Mouse (Mus musculus) embryonic facial prominence, embryonic 15.5 days (tissue): ENCODE measurements around the gene Utf1. TPM values are rescaled to one million over a fixed set of nuclear protein-coding genes. Genes with fewer than 3 reads are reported as not detected.

ENCODE experiments used
- ATAC-seq: fragments of 200-750 bp; cut with Nextera tagmentation; 2 replicates; pipeline ENCODE4 v1.8.0; 2017; ENCODE audit warnings: low read depth, moderate TSS enrichment; ENCODE audit not compliant: insufficient number of reproducible peaks, low FRiP score, low TSS enrichment
- H3K27ac ChIP-seq: fragments of 300-500 bp; sonication (generic); replicated peaks from 2 replicates; pipeline ENCODE4 v1.5.1; 2015; ENCODE audit warnings: mild to moderate bottlenecking, inconsistent platforms
- H3K27me3 ChIP-seq: fragments of 300-500 bp; sonication (generic); 2 replicates; pipeline ENCODE4 v1.6.1; 2015; ENCODE audit warnings: inconsistent platforms
- H3K36me3 ChIP-seq: fragments of 300-500 bp; sonication (generic); 2 replicates; pipeline ENCODE4 v1.6.1; 2015; ENCODE audit warnings: mild to moderate bottlenecking, inconsistent platforms
- H3K4me1 ChIP-seq: fragments of 300-500 bp; sonication (generic); 2 replicates; pipeline ENCODE4 v1.6.1; 2015; ENCODE audit warnings: inconsistent platforms
- H3K4me2 ChIP-seq: fragments of 300-500 bp; sonication (generic); replicated peaks from 2 replicates; pipeline ENCODE4 v1.6.1; 2015; ENCODE audit warnings: mild to moderate bottlenecking, inconsistent platforms
- H3K4me3 ChIP-seq: fragments of 300-500 bp; sonication (generic); replicated peaks from 2 replicates; pipeline ENCODE4 v1.5.1; 2015; ENCODE audit warnings: mild to moderate bottlenecking, inconsistent platforms
- H3K9ac ChIP-seq: fragments of 300-500 bp; sonication (generic); 2 replicates; pipeline ENCODE4 v1.6.1; 2015; ENCODE audit warnings: inconsistent platforms
- H3K9me3 ChIP-seq: fragments of 300-500 bp; sonication (generic); replicated peaks from 2 replicates; pipeline ENCODE4 v1.6.1; 2016; ENCODE audit warnings: inconsistent platforms
- WGBS: fragments of 180-500 bp; shearing (Covaris S2); methylation state at CpG from one replicate; pipeline ENCODE4 v1.1.7; 2015; 5-methylcytosine and 5-hydroxymethylcytosine counted together
- polyA plus RNA-seq: library from polyadenylated mRNA; unstranded; fragments of >200 nt; fragmentation: Nextera tagmentation; extraction: Ambion mirVana; gene quantifications from 2 replicates; pipeline ENCODE4 v1.2.1, GENCODE M21; 2015

The Utf1 gene
- polyA plus RNA-seq, result 0.17 TPM in 1 of 2 replicates, not detected in the other

DNA sequence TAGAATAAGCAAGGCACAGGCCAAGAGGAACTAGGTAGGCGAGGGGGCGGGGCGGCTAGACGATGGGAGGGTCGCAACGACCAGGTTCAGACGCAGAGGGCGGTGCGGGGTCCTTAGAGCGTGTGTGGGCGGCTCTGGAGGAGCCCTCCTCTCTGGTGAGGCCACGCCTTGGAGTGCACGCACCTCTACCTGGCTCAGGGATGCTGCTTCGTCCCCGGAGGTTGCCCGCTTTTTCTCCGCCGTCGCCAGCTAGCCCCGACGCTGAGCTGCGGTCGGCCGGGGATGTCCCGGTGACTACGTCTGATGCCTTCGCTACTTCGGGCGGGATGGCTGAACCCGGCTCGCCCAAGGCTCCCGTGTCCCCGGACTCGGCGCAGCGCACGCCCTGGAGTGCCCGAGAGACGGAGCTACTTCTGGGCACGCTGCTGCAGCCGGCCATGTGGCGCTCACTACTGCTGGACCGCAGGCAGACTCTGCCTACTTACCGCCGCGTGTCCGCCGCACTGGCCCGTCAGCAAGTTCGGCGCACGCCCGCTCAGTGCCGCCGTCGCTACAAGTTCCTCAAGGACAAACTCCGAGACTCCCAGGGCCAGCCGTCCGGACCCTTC lies at the start of gene Utf1:
Utf1 (plus strand) TSS at position 116 of the 608 bp plus-strand sequence.
- Histone ChIP-seq H3K36me3 (no peaks in the 10 kb centered on the region), H3K4me2 (peak within 1 kb of the TSS; percentile 58), H3K9ac (no peak within 1 kb of the TSS), H3K4me1 (peaks cover 13% of the 10 kb centered on the region), H3K4me3 (peak within 1 kb of the TSS; percentile 36), H3K9me3 (no peaks in the 10 kb centered on the region), H3K27ac (no peak within 1 kb of the TSS), H3K27me3 (peaks cover 62% of the 10 kb centered on the region)
- WGBS, result under 1% methylated on average over 59 of the region's 59 CpGs
- peak; percentile 36; the same call in 1 of the 2 replicates for ATAC-seq

DNA sequence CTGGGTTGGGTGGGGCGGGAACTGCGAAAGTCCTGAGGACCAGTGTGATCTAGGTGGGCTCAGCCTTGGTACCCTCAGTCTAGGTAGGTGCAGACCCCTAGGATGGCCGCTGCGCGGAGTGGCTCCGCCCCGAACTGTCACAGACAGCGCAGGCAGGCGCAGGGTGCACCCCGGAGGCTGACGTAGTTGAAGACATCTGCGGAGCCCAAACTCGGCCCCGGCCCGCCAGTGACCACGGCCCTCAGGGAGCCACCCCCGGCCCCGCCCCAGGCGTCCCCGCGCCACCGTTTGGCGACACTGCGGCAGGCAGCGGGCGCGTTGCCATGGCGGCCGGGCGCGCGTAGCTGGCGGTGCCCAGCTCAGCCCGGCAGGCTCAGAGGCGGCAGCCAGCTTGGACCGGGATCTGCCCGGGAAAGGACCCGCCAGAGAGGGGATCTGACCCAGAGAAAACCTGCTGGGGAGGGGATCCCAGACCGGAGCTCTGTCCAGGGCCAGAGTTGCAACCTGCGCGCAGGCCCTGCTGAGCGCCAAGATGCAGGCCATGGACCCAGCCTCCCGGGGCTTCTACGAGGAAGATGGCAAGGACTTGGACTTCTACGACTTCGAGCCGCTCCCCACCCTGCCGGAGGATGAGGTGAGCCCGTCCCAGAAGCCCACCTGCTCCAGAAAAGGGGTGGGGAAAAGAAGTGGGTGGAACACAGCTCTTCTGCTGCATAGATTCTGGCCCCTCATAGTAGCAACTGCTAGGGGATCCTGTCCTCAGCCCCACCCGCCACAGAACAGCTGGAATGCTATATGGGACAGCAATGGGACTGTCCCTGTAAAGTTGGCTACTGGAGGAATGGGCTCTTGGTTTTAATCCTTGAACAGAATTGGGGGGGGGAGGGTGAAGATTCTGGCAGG lies 48.7 kb upstream of the Utf1 start, which contains the start of gene Kndc1:
Kndc1 (plus strand) TSS at position 42 of the 903 bp plus-strand sequence.
- ATAC-seq, result no peak; the same call in 1 of the 2 replicates

DNA sequence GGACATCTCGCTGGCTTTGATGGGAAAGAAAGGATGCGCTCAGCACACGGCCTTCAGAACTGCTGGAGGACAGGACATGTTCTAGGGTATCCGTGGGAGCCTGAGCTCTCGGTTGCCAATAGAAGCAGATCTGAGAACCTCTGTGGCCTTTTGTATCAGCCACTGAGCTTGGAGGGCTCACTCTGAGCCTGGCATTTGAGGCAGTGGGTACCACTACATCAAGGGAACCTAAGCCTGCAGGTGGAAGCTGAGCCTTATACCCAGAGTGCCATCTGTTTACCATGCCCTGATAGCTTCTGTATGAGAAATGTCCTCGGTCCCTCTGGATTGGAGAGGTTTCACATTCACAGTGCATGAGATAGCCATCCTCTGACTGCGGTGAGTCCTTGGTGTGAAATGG lies 47.3 kb upstream of the Utf1 start:
- Histone ChIP-seq H3K27ac (no peak overlapping the region), H3K36me3 (no peaks in the 10 kb centered on the region), H3K9me3 (no peaks in the 10 kb centered on the region), H3K9ac (no peak overlapping the region), H3K27me3 (peaks cover 51% of the 10 kb centered on the region), H3K4me3 (no peak overlapping the region), H3K4me1 (peaks cover 8% of the 10 kb centered on the region), H3K4me2 (no peak overlapping the region)
- no peak for ATAC-seq
- 79% methylated on average over 7 of the region's 7 CpGs for WGBS

More for the DNA sequence above, 48.7 kb upstream of the Utf1 start, which contains the start of gene Kndc1:
- Histone ChIP-seq H3K36me3 (no peaks in the 10 kb centered on the region), H3K4me2 (peak within 1 kb of the TSS; percentile 88), H3K4me3 (peak within 1 kb of the TSS; percentile 46), H3K27ac (no peak within 1 kb of the TSS), H3K9ac (peak within 1 kb of the TSS; percentile 21; the same call in 1 of the 2 replicates), H3K27me3 (peaks cover 51% of the 10 kb centered on the region), H3K9me3 (no peaks in the 10 kb centered on the region), H3K4me1 (peaks cover 8% of the 10 kb centered on the region)
- WGBS, result under 1% methylated on average over 50 of the region's 50 CpGs

DNA sequence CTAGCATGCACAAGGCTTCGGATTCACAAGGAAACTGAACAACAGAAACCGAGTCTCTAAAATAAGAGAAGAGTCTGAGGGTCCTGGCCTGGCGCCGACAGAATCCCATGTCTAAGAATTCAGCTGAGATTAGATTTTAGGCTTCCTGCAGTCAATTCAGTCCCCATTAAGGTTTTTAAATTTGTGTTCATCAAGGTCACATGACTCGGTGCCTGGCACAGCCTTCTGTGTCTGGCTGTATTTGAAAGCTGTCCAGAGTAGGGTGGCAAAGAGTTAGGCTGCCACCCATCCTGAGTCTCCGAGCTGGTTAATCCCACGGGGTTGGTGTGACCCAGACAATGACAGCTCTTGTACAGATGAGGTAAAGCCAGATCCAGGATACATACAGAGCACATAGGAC lies 46.8 kb upstream of the Utf1 start:
- Histone ChIP-seq H3K9me3 (no peaks in the 10 kb centered on the region), H3K4me1 (peaks cover 8% of the 10 kb centered on the region), H3K36me3 (no peaks in the 10 kb centered on the region), H3K27ac (no peak overlapping the region), H3K27me3 (peaks cover 51% of the 10 kb centered on the region), H3K9ac (no peak overlapping the region), H3K4me2 (no peak overlapping the region), H3K4me3 (no peak overlapping the region)
- ATAC-seq, result no peak
- WGBS, result 77% methylated on average over 7 of the region's 7 CpGs

DNA sequence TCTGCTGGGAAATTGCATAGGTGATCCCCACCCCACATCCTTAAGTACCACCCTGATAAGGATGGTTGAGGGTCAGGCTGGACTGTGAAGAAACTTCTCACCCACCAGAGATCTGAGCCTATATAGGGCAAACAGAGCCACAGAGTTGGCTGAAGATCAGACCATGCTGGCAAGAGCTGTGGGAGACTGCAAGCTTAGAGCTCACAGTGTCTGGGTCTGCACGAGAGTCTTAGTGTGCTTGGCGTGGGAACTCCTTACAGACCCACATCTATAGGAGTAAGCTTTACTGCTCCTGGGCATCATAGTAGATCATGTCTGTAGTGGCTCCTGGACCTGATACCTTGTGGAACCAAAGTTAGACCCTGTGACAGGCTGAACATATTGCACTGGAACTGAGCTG lies 45.0 kb upstream of the Utf1 start:
- no peak for ATAC-seq
- H3K9ac ChIP-seq, result no peak overlapping the region
- H3K36me3 ChIP-seq, result no peaks in the 10 kb centered on the region
- no peak overlapping the region for H3K27ac ChIP-seq
- H3K4me1 ChIP-seq, result peaks cover 8% of the 10 kb centered on the region
- peaks cover 36% of the 10 kb centered on the region for H3K27me3 ChIP-seq
- no peaks in the 10 kb centered on the region for H3K9me3 ChIP-seq
- no peak overlapping the region for H3K4me3 ChIP-seq
- 75% methylated on average over 2 of the region's 2 CpGs for WGBS
- H3K4me2 ChIP-seq, result no peak overlapping the region

DNA sequence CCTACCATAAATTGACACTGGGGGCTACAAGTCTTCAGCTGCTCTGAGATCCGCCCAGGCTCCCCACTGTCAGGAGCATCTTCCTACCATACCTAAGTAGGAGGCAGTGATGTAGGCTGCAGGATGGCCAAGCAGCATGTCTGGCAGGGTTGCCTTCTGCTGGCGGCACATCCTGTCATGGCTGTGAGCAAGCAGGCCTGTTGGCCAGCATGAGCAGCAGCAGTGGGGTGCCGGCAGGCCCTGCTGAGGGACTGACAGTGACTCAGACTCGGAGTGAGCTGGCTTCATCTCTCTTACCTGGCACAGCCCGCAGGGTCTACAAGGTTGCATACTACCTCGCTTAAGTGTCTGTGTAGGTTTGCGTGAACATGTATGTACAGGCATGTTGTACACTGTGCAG lies 44.1 kb upstream of the Utf1 start:
- H3K9me3 ChIP-seq, result no peaks in the 10 kb centered on the region
- no peaks in the 10 kb centered on the region for H3K36me3 ChIP-seq
- H3K27me3 ChIP-seq, result peaks cover 27% of the 10 kb centered on the region
- peaks cover 7% of the 10 kb centered on the region for H3K4me1 ChIP-seq
- no peak for ATAC-seq
- 86% methylated on average over 7 of the region's 7 CpGs for WGBS
- no peak overlapping the region for H3K4me3 ChIP-seq
- no peak overlapping the region for H3K4me2 ChIP-seq
- no peak overlapping the region for H3K9ac ChIP-seq
- no peak overlapping the region for H3K27ac ChIP-seq

DNA sequence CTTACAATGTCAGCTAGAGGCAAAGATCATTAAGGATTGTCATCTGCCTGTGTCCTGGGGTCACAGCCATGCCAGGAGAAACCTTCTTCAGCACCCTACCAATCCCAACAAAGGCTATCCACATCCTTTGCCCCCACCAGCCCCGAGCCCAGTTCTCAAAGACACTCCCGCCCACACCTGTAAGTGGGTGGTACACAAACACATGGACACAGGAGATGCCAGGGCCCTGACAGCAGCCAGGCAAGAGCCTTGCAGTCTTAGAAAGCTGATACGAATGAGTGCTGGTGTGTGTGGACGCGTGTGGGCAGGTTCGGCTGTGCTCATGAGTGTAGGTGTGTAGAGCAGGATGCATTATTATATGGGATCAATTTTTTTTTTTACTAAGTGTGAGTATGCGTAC lies 43.1 kb upstream of the Utf1 start:
- Histone ChIP-seq H3K27ac (no peak overlapping the region), H3K27me3 (peaks cover 18% of the 10 kb centered on the region), H3K4me1 (no peaks in the 10 kb centered on the region), H3K36me3 (no peaks in the 10 kb centered on the region), H3K4me2 (no peak overlapping the region), H3K9ac (no peak overlapping the region), H3K4me3 (no peak overlapping the region), H3K9me3 (no peaks in the 10 kb centered on the region)
- WGBS, result 87% methylated on average over 7 of the region's 7 CpGs
- no peak for ATAC-seq

DNA sequence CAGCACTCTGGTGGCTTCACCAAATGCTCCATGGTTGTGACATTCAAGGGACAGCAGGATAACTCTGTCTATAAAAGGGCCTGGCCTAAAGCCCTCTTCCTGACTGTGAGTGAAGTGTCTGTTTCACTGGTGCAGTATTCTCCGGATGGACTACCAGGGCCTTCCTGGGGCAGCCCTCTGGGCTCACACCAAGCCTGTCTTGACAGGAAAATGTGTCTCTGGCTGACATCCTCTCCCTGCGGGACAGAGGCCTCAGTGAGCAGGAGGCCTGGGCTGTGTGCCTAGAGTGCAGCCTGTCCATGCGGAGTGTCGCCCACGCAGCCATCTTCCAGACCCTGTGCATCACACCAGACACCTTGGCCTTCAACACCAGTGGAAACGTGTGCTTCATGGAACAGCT lies 42.7 kb upstream of the Utf1 start:
- H3K36me3 ChIP-seq, result no peaks in the 10 kb centered on the region
- H3K4me3 ChIP-seq, result no peak overlapping the region
- H3K27ac ChIP-seq, result no peak overlapping the region
- no peak overlapping the region for H3K9ac ChIP-seq
- H3K9me3 ChIP-seq, result no peaks in the 10 kb centered on the region
- H3K4me2 ChIP-seq, result no peak overlapping the region
- ATAC-seq, result no peak
- WGBS, result 72% methylated on average over 6 of the region's 6 CpGs
- no peaks in the 10 kb centered on the region for H3K4me1 ChIP-seq
- peaks cover 13% of the 10 kb centered on the region for H3K27me3 ChIP-seq

DNA sequence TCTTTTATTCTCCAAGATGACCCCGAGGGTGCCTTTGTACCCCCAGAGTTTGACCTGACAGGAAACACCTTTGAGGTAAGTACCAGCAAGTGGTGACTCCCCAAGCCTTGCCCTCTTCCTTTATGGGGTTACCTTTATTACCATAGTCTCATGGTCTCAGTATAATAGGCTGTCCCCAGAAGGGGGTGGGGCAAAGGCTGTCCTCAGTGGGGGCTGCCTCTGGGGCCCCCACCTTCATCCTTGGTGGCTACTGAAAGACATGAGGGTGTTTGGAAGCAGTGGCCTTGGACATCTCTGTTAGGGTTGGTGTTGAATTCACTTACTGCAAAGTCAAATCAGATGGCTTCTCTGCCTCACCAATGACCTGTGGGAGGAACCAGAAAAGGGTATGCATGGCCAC lies 41.6 kb upstream of the Utf1 start:
- WGBS, result 43% methylated on average over 1 of the region's 1 CpGs
- H3K9me3 ChIP-seq, result no peaks in the 10 kb centered on the region
- no peak for ATAC-seq
- H3K4me2 ChIP-seq, result no peak overlapping the region
- H3K27ac ChIP-seq, result no peak overlapping the region
- no peaks in the 10 kb centered on the region for H3K36me3 ChIP-seq
- no peak overlapping the region for H3K9ac ChIP-seq
- H3K4me1 ChIP-seq, result no peaks in the 10 kb centered on the region
- H3K4me3 ChIP-seq, result no peak overlapping the region
- H3K27me3 ChIP-seq, result peaks cover 2% of the 10 kb centered on the region

DNA sequence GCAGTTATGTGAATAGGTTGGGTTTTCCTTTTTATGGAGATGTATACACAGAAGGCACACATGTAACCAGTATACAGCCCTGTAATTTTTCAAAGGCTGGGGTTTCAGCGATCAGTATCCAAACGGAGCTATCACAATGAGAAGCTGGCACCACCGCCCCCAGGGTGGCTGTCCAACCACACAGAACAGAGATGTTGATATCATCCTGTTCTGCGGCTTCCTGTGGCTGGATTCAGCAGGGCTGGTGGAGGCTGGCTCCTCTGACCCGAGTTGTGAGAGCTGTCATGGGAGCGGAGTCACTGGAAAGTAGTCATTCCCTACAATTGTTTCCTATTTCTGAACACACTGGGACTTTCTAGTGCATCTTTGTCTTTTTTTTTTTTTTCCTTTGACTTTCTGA lies 38.3 kb upstream of the Utf1 start:
- peaks cover 6% of the 10 kb centered on the region; the same call in 1 of the 2 replicates for H3K4me1 ChIP-seq
- H3K27ac ChIP-seq, result no peak overlapping the region
- no peak overlapping the region for H3K4me3 ChIP-seq
- H3K9ac ChIP-seq, result no peak overlapping the region
- H3K27me3 ChIP-seq, result no peaks in the 10 kb centered on the region
- WGBS, result 23% methylated on average over 6 of the region's 6 CpGs
- no peaks in the 10 kb centered on the region for H3K36me3 ChIP-seq
- no peak overlapping the region for H3K4me2 ChIP-seq
- H3K9me3 ChIP-seq, result no peaks in the 10 kb centered on the region
- ATAC-seq, result no peak

DNA sequence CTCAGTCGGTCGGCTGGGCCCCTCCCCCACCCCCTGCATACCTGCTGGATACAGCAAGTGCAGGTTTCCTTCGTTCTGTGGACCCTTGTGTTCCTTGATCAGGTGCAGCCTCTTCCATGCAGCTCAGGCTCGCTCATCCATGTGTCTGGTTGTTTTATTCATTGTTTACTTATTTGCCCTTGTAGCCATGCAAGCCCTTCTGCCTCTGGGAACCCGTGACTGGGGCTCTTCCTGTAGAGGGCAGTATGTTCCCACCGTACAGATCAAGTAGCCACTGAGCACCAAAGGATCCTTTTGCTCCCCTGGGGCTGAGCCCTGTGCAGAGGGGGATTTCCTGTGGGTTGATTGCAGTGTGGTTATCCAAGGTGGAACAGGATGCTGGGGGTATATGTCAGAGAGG lies 37.9 kb upstream of the Utf1 start:
- no peak overlapping the region for H3K4me3 ChIP-seq
- no peak overlapping the region for H3K27ac ChIP-seq
- H3K4me1 ChIP-seq, result peaks cover 6% of the 10 kb centered on the region; the same call in 1 of the 2 replicates
- no peaks in the 10 kb centered on the region for H3K36me3 ChIP-seq
- no peaks in the 10 kb centered on the region for H3K27me3 ChIP-seq
- no peak for ATAC-seq
- 4% methylated on average over 6 of the region's 6 CpGs for WGBS
- H3K9me3 ChIP-seq, result no peaks in the 10 kb centered on the region
- no peak overlapping the region for H3K9ac ChIP-seq
- H3K4me2 ChIP-seq, result no peak overlapping the region
